Mouse (Mus musculus): Measurements from ENCODE around the gene Higd2a. TPM values are rescaled to one million over a fixed set of nuclear protein-coding genes. Genes with fewer than 3 reads are reported as not detected.

The Higd2a gene
- polyA plus RNA-seq, 1 experiment from 2014 or later: 143 TPM

GRCm38 (mm10) chr13:54569282-54569681, 20.7 kb upstream of the Higd2a start:
- no peak for DNase-seq (ENCODE audit: low spot score)
- no peaks in the 10 kb centered on the region for H3K9me3 ChIP-seq (replicated peaks)
- WGBS: 38% methylated on average over 1 of the region's 1 CpGs

GRCm38 (mm10) chr13:54570736-54571135, 19.3 kb upstream of the Higd2a start:
- no peak for DNase-seq (ENCODE audit: low spot score)

More at GRCm38 (mm10) chr13:54569282-54569681, 20.7 kb upstream of the Higd2a start:
- no peak overlapping the region for H3K4me3 ChIP-seq
- no peaks in the 10 kb centered on the region for H3K36me3 ChIP-seq
- no peak overlapping the region for H3K27ac ChIP-seq
- peaks cover 11% of the 10 kb centered on the region for H3K4me1 ChIP-seq
- H3K27me3 ChIP-seq (ENCODE audit: low read depth, poor library complexity, severe bottlenecking): peaks cover 18% of the 10 kb centered on the region

GRCm38 (mm10) chr13:54571637-54572036, 18.4 kb upstream of the Higd2a start:
- H3K4me1 ChIP-seq: peaks cover 21% of the 10 kb centered on the region
- H3K9me3 ChIP-seq (replicated peaks): no peaks in the 10 kb centered on the region
- WGBS: 59% methylated on average over 2 of the region's 2 CpGs
- no peak for DNase-seq (ENCODE audit: low spot score)
- no peak overlapping the region for H3K4me3 ChIP-seq
- peaks cover 6% of the 10 kb centered on the region for H3K36me3 ChIP-seq
- no peak overlapping the region for H3K27ac ChIP-seq
- H3K27me3 ChIP-seq (ENCODE audit: low read depth, poor library complexity, severe bottlenecking): peaks cover 18% of the 10 kb centered on the region

More at GRCm38 (mm10) chr13:54570736-54571135, 19.3 kb upstream of the Higd2a start:
- H3K9me3 ChIP-seq (replicated peaks): no peaks in the 10 kb centered on the region
- no peaks in the 10 kb centered on the region for H3K36me3 ChIP-seq
- WGBS: 82% methylated on average over 4 of the region's 4 CpGs
- H3K4me3 ChIP-seq: no peak overlapping the region
- peaks cover 17% of the 10 kb centered on the region for H3K4me1 ChIP-seq
- no peak overlapping the region for H3K27ac ChIP-seq
- H3K27me3 ChIP-seq (ENCODE audit: low read depth, poor library complexity, severe bottlenecking): peaks cover 18% of the 10 kb centered on the region

- no peak overlapping the region for H3K4me3 ChIP-seq
- no peak overlapping the region for H3K27ac ChIP-seq
- peaks cover 16% of the 10 kb centered on the region for H3K36me3 ChIP-seq
- DNase-seq (ENCODE audit: low spot score): no peak
- WGBS: 84% methylated on average over 4 of the region's 4 CpGs
- peaks cover 21% of the 10 kb centered on the region for H3K4me1 ChIP-seq
- H3K27me3 ChIP-seq (ENCODE audit: low read depth, poor library complexity, severe bottlenecking): peaks cover 18% of the 10 kb centered on the region
- no peaks in the 10 kb centered on the region for H3K9me3 ChIP-seq (replicated peaks)
These were observed 17.4 kb upstream of the Higd2a start for GRCm38 (mm10) chr13:54572621-54573020.

GRCm38 (mm10) chr13:54574854-54575481, 15.0 kb upstream of the Higd2a start, which contains the start of gene Arl10:
Gene Arl10, plus strand, starts transcription at chr13:54575015.
- peaks cover 18% of the 10 kb centered on the region for H3K27me3 ChIP-seq (ENCODE audit: low read depth, poor library complexity, severe bottlenecking)
- 0% methylated on average over 55 of the region's 55 CpGs for WGBS
- peaks cover 39% of the 10 kb centered on the region for H3K36me3 ChIP-seq
- H3K4me1 ChIP-seq: peaks cover 21% of the 10 kb centered on the region
- peak; percentile 89 for DNase-seq (ENCODE audit: low spot score)
- H3K27ac ChIP-seq: peak within 1 kb of the TSS; percentile 96
- peak within 1 kb of the TSS; percentile 97 for H3K4me3 ChIP-seq
- no peaks in the 10 kb centered on the region for H3K9me3 ChIP-seq (replicated peaks)

GRCm38 (mm10) chr13:54575489-54575888, 14.5 kb upstream of the Higd2a start:
- DNase-seq (ENCODE audit: low spot score): peak; percentile 41

GRCm38 (mm10) chr13:54577652-54578507, 12.1 kb upstream of the Higd2a start:
- Histone ChIP-seq H3K27ac (no peak overlapping the region), H3K4me1 (peaks cover 21% of the 10 kb centered on the region), H3K4me3 (no peak overlapping the region), H3K27me3 (ENCODE audit: low read depth, poor library complexity, severe bottlenecking) (peaks cover 15% of the 10 kb centered on the region), H3K36me3 (peaks cover 69% of the 10 kb centered on the region), H3K9me3 (replicated peaks) (no peaks in the 10 kb centered on the region)
- 86% methylated on average over 21 of the region's 21 CpGs for WGBS
- no peak for DNase-seq (ENCODE audit: low spot score)

More at GRCm38 (mm10) chr13:54575489-54575888, 14.5 kb upstream of the Higd2a start:
- H3K4me1 ChIP-seq: peaks cover 21% of the 10 kb centered on the region
- 5% methylated on average over 19 of the region's 19 CpGs for WGBS
- H3K9me3 ChIP-seq (replicated peaks): no peaks in the 10 kb centered on the region
- H3K27me3 ChIP-seq (ENCODE audit: low read depth, poor library complexity, severe bottlenecking): peaks cover 18% of the 10 kb centered on the region
- H3K36me3 ChIP-seq: peaks cover 45% of the 10 kb centered on the region
- H3K4me3 ChIP-seq: peak overlapping the region; percentile 97
- H3K27ac ChIP-seq: peak overlapping the region; percentile 96

- no peak overlapping the region for H3K27ac ChIP-seq
- H3K4me3 ChIP-seq: no peak overlapping the region
- H3K36me3 ChIP-seq: peaks cover 100% of the 10 kb centered on the region
- DNase-seq (ENCODE audit: low spot score): no peak
- no peaks in the 10 kb centered on the region for H3K27me3 ChIP-seq (ENCODE audit: low read depth, poor library complexity, severe bottlenecking)
- H3K4me1 ChIP-seq: no peaks in the 10 kb centered on the region; the same call in none of the 2 replicates
- 86% methylated on average over 2 of the region's 2 CpGs for WGBS
- H3K9me3 ChIP-seq (replicated peaks): no peaks in the 10 kb centered on the region
These were observed 8.6 kb upstream of the Higd2a start for GRCm38 (mm10) chr13:54581385-54581784.

GRCm38 (mm10) chr13:54582126-54582525, 7.9 kb upstream of the Higd2a start:
- WGBS: 92% methylated on average over 10 of the region's 10 CpGs
- H3K9me3 ChIP-seq (replicated peaks): no peaks in the 10 kb centered on the region
- DNase-seq (ENCODE audit: low spot score): no peak
- no peak overlapping the region for H3K27ac ChIP-seq
- H3K4me1 ChIP-seq: no peaks in the 10 kb centered on the region; the same call in 1 of the 2 replicates
- no peaks in the 10 kb centered on the region for H3K27me3 ChIP-seq (ENCODE audit: low read depth, poor library complexity, severe bottlenecking)
- H3K4me3 ChIP-seq: no peak overlapping the region
- H3K36me3 ChIP-seq: peaks cover 100% of the 10 kb centered on the region

GRCm38 (mm10) chr13:54582860-54583259, 7.1 kb upstream of the Higd2a start:
- no peaks in the 10 kb centered on the region for H3K9me3 ChIP-seq (replicated peaks)
- H3K27ac ChIP-seq: no peak overlapping the region
- 94% methylated on average over 5 of the region's 5 CpGs for WGBS
- no peaks in the 10 kb centered on the region for H3K27me3 ChIP-seq (ENCODE audit: low read depth, poor library complexity, severe bottlenecking)
- H3K4me3 ChIP-seq: no peak overlapping the region
- no peaks in the 10 kb centered on the region; the same call in 1 of the 2 replicates for H3K4me1 ChIP-seq
- DNase-seq (ENCODE audit: low spot score): no peak
- peaks cover 100% of the 10 kb centered on the region for H3K36me3 ChIP-seq

GRCm38 (mm10) chr13:54585831-54586230, 4.2 kb upstream of the Higd2a start:
- 88% methylated on average over 11 of the region's 11 CpGs for WGBS
- Histone ChIP-seq H3K27me3 (ENCODE audit: low read depth, poor library complexity, severe bottlenecking) (no peaks in the 10 kb centered on the region), H3K9me3 (replicated peaks) (no peaks in the 10 kb centered on the region), H3K36me3 (peaks cover 77% of the 10 kb centered on the region), H3K4me3 (no peak overlapping the region), H3K27ac (no peak overlapping the region), H3K4me1 (peaks cover under 1% of the 10 kb centered on the region; the same call in 1 of the 2 replicates)
- DNase-seq (ENCODE audit: low spot score): no peak

GRCm38 (mm10) chr13:54589414-54589995, 502 bp upstream of the Higd2a start:
- peaks cover 11% of the 10 kb centered on the region for H3K4me1 ChIP-seq
- H3K4me3 ChIP-seq: peak overlapping the region; percentile 79
- H3K9me3 ChIP-seq (replicated peaks): no peaks in the 10 kb centered on the region
- H3K36me3 ChIP-seq: peaks cover 54% of the 10 kb centered on the region
- DNase-seq (ENCODE audit: low spot score): no peak
- peak overlapping the region; percentile 84 for H3K27ac ChIP-seq
- H3K27me3 ChIP-seq (ENCODE audit: low read depth, poor library complexity, severe bottlenecking): no peaks in the 10 kb centered on the region
- 2% methylated on average over 24 of the region's 24 CpGs for WGBS
